ENCODE assay signal across 20 mouse cellular contexts in genomic region chr11:102971604-102972003, GRCm38 (mm10). TPM values are rescaled to one million over a fixed set of nuclear protein-coding genes. Genes with fewer than 3 reads are reported as not detected.
DNase-seq lines count a peak whose midpoint lies in the region; ATAC-seq and TF ChIP-seq lines count a peak whose summit lies in the region.
"Had no signal": no experiment of that assay in that cellular context is flagged by ENCODE, and none has a peak within 500 bp of the region (broad histone marks: within the 10 kb centered on the region; RNA-seq: fewer than 3 reads in every experiment).

No protein-coding gene starts in this region.

- no peak for ATAC-seq in lung, embryonic 14.5 days (ENCODE audit: insufficient read depth)
- peak; percentile 41; the same call in 1 of the 2 replicates for ATAC-seq in embryonic facial prominence, embryonic 14.5 days (ENCODE audit: low read depth)
- ATAC-seq: forebrain, embryonic 15.5 days; inflammation-experienced regulatory T-cells, adult 6 months; Patski had no signal

- H3K27me3 ChIP-seq in lung, embryonic 14.5 days (ENCODE audit: insufficient read depth, low read length) = no peaks in the 10 kb centered on the region; the same call in 1 of the 2 replicates
- no peaks in the 10 kb centered on the region for H3K27me3 ChIP-seq in C2C12 (ENCODE audit: control insufficient read depth, insufficient read depth, insufficient read length)
- H3K27me3 ChIP-seq in embryonic facial prominence, embryonic 14.5 days (replicated peaks; ENCODE audit: control insufficient read depth, insufficient read depth, low read length) = peaks cover 3% of the 10 kb centered on the region; the same call in 1 of the 2 replicates
- H3K27me3 ChIP-seq: forebrain, embryonic 15.5 days; Patski had no signal

- H3K9ac ChIP-seq in lung, embryonic 14.5 days = no peak overlapping the region
- H3K9ac ChIP-seq in embryonic facial prominence, embryonic 14.5 days (ENCODE audit: low read depth, low read length) = no peak overlapping the region
- H3K9ac ChIP-seq: forebrain, embryonic 15.5 days; hindbrain, embryonic 12.5 days; liver, embryonic 15.5 days; midbrain, embryonic 12.5 days had no signal

- H3K27ac ChIP-seq in lung, embryonic 14.5 days (ENCODE audit: low read depth) = no peak overlapping the region
- peak overlapping the region; percentile 15; the same call in 1 of the 2 replicates for H3K27ac ChIP-seq in embryonic facial prominence, embryonic 14.5 days (replicated peaks; ENCODE audit: low read depth, low read length)
- H3K27ac ChIP-seq in gastrocnemius, adult 2 months = no peak overlapping the region
- H3K27ac ChIP-seq: forebrain, embryonic 15.5 days; hindbrain, embryonic 12.5 days; liver, embryonic 15.5 days; midbrain, embryonic 12.5 days had no signal

- intact Hi-C loops in gastrocnemius, adult 2 months (cut with DNase I) = no loop called here

- TF ChIP-seq CTCF in lung, embryonic 14.5 days (IDR thresholded peaks at IDR 0.05; ENCODE audit: low read depth) = no peak
- no peak for TF ChIP-seq CTCF in C2C12 (IDR thresholded peaks at IDR 0.05; ENCODE audit: control insufficient read depth, insufficient read depth, insufficient read length)
- no peak for TF ChIP-seq CTCF in gastrocnemius, adult 2 months (IDR thresholded peaks at IDR 0.05)

- no peaks in the 10 kb centered on the region for H3K9me3 ChIP-seq in lung, embryonic 14.5 days (ENCODE audit: low read depth, low read length)
- no peaks in the 10 kb centered on the region for H3K9me3 ChIP-seq in embryonic facial prominence, embryonic 14.5 days (ENCODE audit: control insufficient read depth, low read length)
- H3K9me3 ChIP-seq: forebrain, embryonic 15.5 days; hindbrain, embryonic 12.5 days; liver, embryonic 15.5 days; midbrain, embryonic 12.5 days had no signal

- no peak overlapping the region for H3K4me3 ChIP-seq in lung, embryonic 14.5 days (ENCODE audit: low read depth, low read length)
- no peak overlapping the region for H3K4me3 ChIP-seq in C2C12 (ENCODE audit: insufficient read depth, poor library complexity, severe bottlenecking)
- H3K4me3 ChIP-seq in embryonic facial prominence, embryonic 14.5 days (ENCODE audit: low read depth, low read length) = no peak overlapping the region
- no peak overlapping the region for H3K4me3 ChIP-seq in gastrocnemius, adult 2 months
- H3K4me3 ChIP-seq: forebrain, embryonic 15.5 days; hindbrain, embryonic 12.5 days; liver, embryonic 15.5 days; midbrain, embryonic 12.5 days had no signal

- no peak overlapping the region for H3K4me2 ChIP-seq in lung, embryonic 14.5 days
- peak overlapping the region; percentile 4; the same call in 1 of the 2 replicates for H3K4me2 ChIP-seq in embryonic facial prominence, embryonic 14.5 days (ENCODE audit: low read depth, low read length)
- H3K4me2 ChIP-seq: forebrain, embryonic 15.5 days; hindbrain, embryonic 12.5 days; liver, embryonic 15.5 days; midbrain, embryonic 12.5 days had no signal

- H3ac ChIP-seq in C2C12 (ENCODE audit: control insufficient read depth, insufficient read length, low read depth) = no peak overlapping the region

- DNase-seq in cerebellum, adult 9-11 months = peak; percentile 42
- DNase-seq in cerebellum, adult 11 months = no peak
- DNase-seq in lung, embryonic 14.5 days = peak; percentile 54
- no peak for DNase-seq in lung, adult 18-20 months
- DNase-seq in embryonic facial prominence, embryonic 14.5 days (ENCODE audit: low spot score) = peak; percentile 81
- no peak for DNase-seq in embryo, embryonic 9.5 days (ENCODE audit: extremely low spot score)
- no peak for DNase-seq in gastrocnemius, adult 2 months
- DNase-seq: adrenal gland, postnatal 10 days; lung, postnatal 10 days; right cerebral cortex, postnatal 4 days; thymus, postnatal 25 days had no signal

- no peaks in the 10 kb centered on the region for H3K36me3 ChIP-seq in lung, embryonic 14.5 days (ENCODE audit: insufficient read depth)
- no peaks in the 10 kb centered on the region for H3K36me3 ChIP-seq in C2C12 (ENCODE audit: control insufficient read depth, insufficient read depth)
- H3K36me3 ChIP-seq in embryonic facial prominence, embryonic 14.5 days (ENCODE audit: control insufficient read depth, insufficient read depth, low read length) = no peaks in the 10 kb centered on the region
- H3K36me3 ChIP-seq: forebrain, embryonic 15.5 days; hindbrain, embryonic 12.5 days; liver, embryonic 15.5 days; midbrain, embryonic 12.5 days had no signal

- H3K4me1 ChIP-seq in lung, embryonic 14.5 days (ENCODE audit: insufficient read depth) = no peaks in the 10 kb centered on the region
- H3K4me1 ChIP-seq in embryonic facial prominence, embryonic 14.5 days (ENCODE audit: control insufficient read depth, insufficient read depth, low read length) = peaks cover 13% of the 10 kb centered on the region
- H3K4me1 ChIP-seq: forebrain, embryonic 15.5 days; liver, embryonic 15.5 days had no signal

- 30% methylated on average over 5 of the region's 5 CpGs for WGBS in lung, embryonic 14.5 days
- 30% methylated on average over 5 of the region's 5 CpGs for WGBS in embryonic facial prominence, embryonic 14.5 days

- no peaks in the 10 kb centered on the region for H3K79me3 ChIP-seq in C2C12 (ENCODE audit: low read depth)

- H3K79me2 ChIP-seq in C2C12 (ENCODE audit: control insufficient read depth, insufficient read depth) = no peaks in the 10 kb centered on the region

TF ChIP-seq in C2C12, 6 proteins besides CTCF, POLR2A, EP300 and RAD21:
- peak; percentile 15 for TF ChIP-seq MAX (IDR thresholded peaks at IDR 0.05)
- no peak for TF ChIP-seq CEBPB (IDR thresholded peaks at IDR 0.05; ENCODE audit: low read depth)
- no peak for TF ChIP-seq FOSL1 (IDR thresholded peaks at IDR 0.05; ENCODE audit: insufficient read depth, low read length, poor library complexity, severe bottlenecking)
- no peak for TF ChIP-seq USF1 (IDR thresholded peaks at IDR 0.05; ENCODE audit: low read depth)

RNA-seq across cellular contexts. Expression of gene C1ql1, which starts 25.1 kb away (rescaled TPM):
- polyA plus RNA-seq in lung, embryonic 14.5 days (2014; fragmentation: Nextera tagmentation; extraction: Ambion mirVana) = 2.7 and 3.1 TPM in 2 replicates
- 0.87 TPM for polyA plus RNA-seq in C2C12 (2012; fragmentation: generic; extraction: Trizol)
- 1.8 and 2.7 TPM in 2 replicates for polyA plus RNA-seq in embryonic facial prominence, embryonic 14.5 days (2014; fragmentation: Nextera tagmentation; extraction: Ambion mirVana)
- total RNA-seq in gastrocnemius, adult 2 months (2021) = not detected
- total RNA-seq: megakaryocyte progenitor cell, adult 5-6 weeks had no signal
- polyA plus RNA-seq: heart, postnatal 0 days; inflammation-experienced regulatory T-cells, adult 6 months had no signal

RNA-seq across cellular contexts. Expression of gene Kif18b, which starts 46.7 kb away (rescaled TPM):
- 11.7 and 13.3 TPM in 2 replicates for polyA plus RNA-seq in lung, embryonic 14.5 days (2014; fragmentation: Nextera tagmentation; extraction: Ambion mirVana)
- 44.9 TPM for polyA plus RNA-seq in C2C12 (2012; fragmentation: generic; extraction: Trizol)
- 6.6 and 7.0 TPM in 2 replicates for polyA plus RNA-seq in embryonic facial prominence, embryonic 14.5 days (2014; fragmentation: Nextera tagmentation; extraction: Ambion mirVana)
- total RNA-seq in gastrocnemius, adult 2 months (2021) = not detected

RNA-seq across cellular contexts. Expression of gene Nmt1, which starts 56.4 kb away (rescaled TPM):
- 64.4 and 72.4 TPM in 2 replicates for polyA plus RNA-seq in lung, embryonic 14.5 days (2014; fragmentation: Nextera tagmentation; extraction: Ambion mirVana)
- 64.9 TPM for polyA plus RNA-seq in C2C12 (2012; fragmentation: generic; extraction: Trizol)
- 55.5 and 60.0 TPM in 2 replicates for polyA plus RNA-seq in embryonic facial prominence, embryonic 14.5 days (2014; fragmentation: Nextera tagmentation; extraction: Ambion mirVana)
- total RNA-seq in gastrocnemius, adult 2 months (2021) = 10 to 100 TPM; 43.8 to 51.9 TPM

RNA-seq across cellular contexts. Expression of gene Dcakd, which starts 56.5 kb away (rescaled TPM):
- polyA plus RNA-seq in lung, embryonic 14.5 days (2014; fragmentation: Nextera tagmentation; extraction: Ambion mirVana) = 218 and 225 TPM in 2 replicates
- 185 TPM for polyA plus RNA-seq in C2C12 (2012; fragmentation: generic; extraction: Trizol)
- 138 and 153 TPM in 2 replicates for polyA plus RNA-seq in embryonic facial prominence, embryonic 14.5 days (2014; fragmentation: Nextera tagmentation; extraction: Ambion mirVana)
- 10 to 100 TPM; 12.4 to 25.8 TPM for total RNA-seq in gastrocnemius, adult 2 months (2021)

Comparison
In these comparisons a context has a peak if more than half of its experiments do, and no peak if none do; other contexts are left out.
1. DNase-seq: peak in cerebellum, adult 9-11 months (single experiment), lung, embryonic 14.5 days (single experiment) and embryonic facial prominence, embryonic 14.5 days (single experiment); none in cerebellum, adult 11 months (single experiment), lung, adult 18-20 months (0 of 2), embryo, embryonic 9.5 days (single experiment) and gastrocnemius, adult 2 months (single experiment).